Mouse (Mus musculus) right cerebral cortex, postnatal 14 days (tissue): ENCODE measurements at regions not wholly inside any gene's neighbourhood (a gene's known extent, or its start where the extent isn't known, plus 50 kb on each side); places are given as distances from the start of the nearest gene placed in this dataset.

Experiments
- DNase-seq: peaks from one replicate; pipeline ENCODE4 v3.0.0; 2022

DNA sequence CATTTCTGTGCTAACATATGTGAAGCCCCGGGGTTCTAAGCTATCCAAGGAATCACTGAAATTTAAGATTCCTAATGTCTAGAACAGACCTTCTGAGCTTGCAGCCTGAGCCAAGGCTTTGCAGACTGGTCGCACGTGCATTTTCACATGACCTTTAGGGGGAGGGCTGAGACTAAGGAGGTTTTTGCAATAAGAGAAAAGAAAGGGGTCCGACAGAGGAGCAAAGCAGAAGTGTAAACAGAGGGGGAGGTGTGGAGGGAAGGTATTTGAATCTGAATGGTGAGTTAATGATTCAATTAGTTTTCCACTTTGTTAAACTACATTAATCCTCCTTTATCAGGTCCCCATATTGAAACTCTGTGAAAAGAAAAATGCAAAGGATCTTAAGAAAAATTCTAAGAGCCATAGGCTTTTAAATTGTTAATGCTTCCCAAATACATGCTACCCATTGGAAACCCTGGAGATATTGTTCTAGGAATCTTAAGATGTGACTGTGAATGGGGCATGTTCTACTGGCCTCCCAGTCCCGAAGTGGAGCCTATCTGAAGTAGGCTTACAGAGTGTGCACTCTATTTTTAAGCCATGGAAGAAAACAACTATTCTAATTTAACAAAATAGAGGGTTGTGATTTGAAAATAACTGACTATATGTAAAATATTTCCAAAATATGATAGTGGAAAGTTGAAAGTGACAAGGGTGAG, 322.9 kb downstream of the Epha7 start:
- DNase-seq = no peak

GRCm38 (mm10) chr4:29138771-29139301, 325.9 kb downstream of the Epha7 start:
- DNase-seq = no peak

DNA sequence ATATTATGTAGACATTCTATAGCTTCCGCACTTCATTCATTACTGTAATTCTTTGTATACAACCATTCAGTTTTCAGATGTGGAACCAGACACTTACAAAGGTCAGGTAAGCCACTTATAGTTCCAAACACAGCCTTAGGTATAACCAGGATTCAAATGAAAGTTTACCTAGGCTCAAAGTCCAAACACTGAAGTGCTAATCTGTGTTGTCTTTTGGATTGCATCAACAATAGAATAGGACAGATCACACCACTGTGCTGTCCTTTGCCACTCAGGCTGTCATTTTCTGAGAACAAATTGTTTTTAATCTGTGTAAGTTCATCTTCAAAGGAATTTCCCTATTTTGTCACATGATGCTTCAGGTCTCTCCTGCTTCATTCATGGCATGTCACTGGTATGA, 330.5 kb downstream of the Epha7 start:
- DNase-seq = no peak

GRCm38 (mm10) chr4:29145242-29145641, 332.3 kb downstream of the Epha7 start:
- DNase-seq = no peak

DNA sequence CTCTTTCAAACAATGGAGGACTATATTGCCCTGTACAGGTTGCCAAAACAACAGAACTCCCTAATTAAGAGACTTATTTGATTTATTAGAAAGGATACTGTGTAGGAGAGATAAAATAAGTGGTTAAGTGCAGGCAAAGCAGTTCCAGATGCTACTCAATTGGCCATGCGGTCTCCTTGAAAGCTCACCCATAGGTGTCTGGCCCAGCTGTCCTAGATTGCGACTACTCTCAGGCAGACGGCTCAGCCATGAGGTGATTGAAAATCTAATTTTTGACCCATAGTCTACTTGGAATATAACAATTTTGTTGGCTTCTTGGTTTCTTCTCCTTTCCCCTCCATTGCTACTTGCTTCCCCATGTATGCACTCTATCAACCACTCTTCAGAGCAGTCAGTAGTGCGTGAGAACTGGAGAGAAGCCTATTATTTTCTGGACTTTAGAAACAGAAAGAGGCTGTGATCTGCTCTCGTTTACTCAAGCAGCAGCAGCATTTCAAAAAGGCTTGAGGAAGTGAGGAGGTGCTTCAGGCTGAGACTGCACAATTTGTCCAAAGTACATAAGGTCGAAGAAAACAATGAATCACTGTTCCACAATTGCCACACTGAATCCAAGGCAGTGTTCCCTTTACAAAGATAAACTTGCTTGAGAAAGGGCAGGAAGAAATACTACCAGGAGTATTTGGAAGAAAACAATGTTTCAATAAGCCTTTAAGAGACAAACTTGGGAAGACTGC, 339.4 kb downstream of the Epha7 start:
- no peak for DNase-seq

- no peak for DNase-seq
Observed at GRCm38 (mm10) chr4:29182494-29182893, 369.6 kb downstream of the Epha7 start.

GRCm38 (mm10) chr4:29183411-29183810, 370.5 kb downstream of the Epha7 start:
- DNase-seq = no peak

GRCm38 (mm10) chr4:29183818-29184217, 370.9 kb downstream of the Epha7 start:
- no peak for DNase-seq

- DNase-seq = no peak
Observed at GRCm38 (mm10) chr4:29200976-29201375, 388.0 kb downstream of the Epha7 start.
